8 mouse cellular contexts compared by ENCODE assay signal in genomic region chr17:56810245-56810644, GRCm38 (mm10). TPM values are rescaled to one million over a fixed set of nuclear protein-coding genes. Genes with fewer than 3 reads are reported as not detected.
DNase-seq lines count a peak whose midpoint lies in the region; ATAC-seq and TF ChIP-seq lines count a peak whose summit lies in the region.

No protein-coding gene starts in this region.

- DNase-seq in MEL (ENCODE audit: low read depth, low spot score), result peak; percentile 79
- peak; percentile 58 to 69 for DNase-seq in cerebellum, adult 2 months
- peak; percentile 64 for DNase-seq in forelimb bud, embryonic 11.5 days (ENCODE audit: low read depth, low spot score)
- peak; percentile 90 to 91 for DNase-seq in heart, postnatal 36 days
- peak; percentile 79 to 81 for DNase-seq in layer of hippocampus, adult 2 months (ENCODE audit: low spot score in 2 of 2)
- DNase-seq in liver, postnatal 0 days, result peak; percentile 76
- peak; percentile 79 to 90 for DNase-seq in urinary bladder, postnatal 36 days (ENCODE audit: low spot score in 2 of 2)

- peak; percentile 66 for ATAC-seq in liver, postnatal 0 days
- ATAC-seq in neural tube, embryonic 15.5 days (ENCODE audit: low FRiP score), result peak; percentile 39; the same call in 1 of the 2 replicates

- H3K9ac ChIP-seq in MEL (ENCODE audit: control insufficient read depth, low read depth, low read length, poor library complexity, severe bottlenecking), result no peak overlapping the region
- no peak overlapping the region for H3K9ac ChIP-seq in liver, postnatal 0 days (replicated peaks)
- no peak overlapping the region for H3K9ac ChIP-seq in neural tube, embryonic 15.5 days (replicated peaks)

- WGBS in cerebellum, adult 2 months, result 7% methylated on average over 3 of the region's 3 CpGs
- WGBS in liver, postnatal 0 days (ENCODE audit: insufficient replicate concordance), result 22% methylated on average over 3 of the region's 3 CpGs
- WGBS in neural tube, embryonic 15.5 days, result 5% methylated on average over 3 of the region's 3 CpGs

- H3K27ac ChIP-seq in MEL (ENCODE audit: control insufficient read depth, low read depth, low read length), result no peak overlapping the region
- H3K27ac ChIP-seq in cerebellum, adult 2 months (ENCODE audit: insufficient read depth, low read length), result no peak overlapping the region
- H3K27ac ChIP-seq in layer of hippocampus, adult 2 months, result peak overlapping the region; percentile 66
- H3K27ac ChIP-seq in liver, postnatal 0 days (ENCODE audit: low read depth), result no peak overlapping the region
- peak overlapping the region; percentile 64 for H3K27ac ChIP-seq in neural tube, embryonic 15.5 days (replicated peaks)

- H3K4me1 ChIP-seq in MEL (ENCODE audit: control insufficient read depth in 1 of 2, insufficient read depth in 2 of 2, low read length in 2 of 2), result peaks cover 0 to 6% of the 10 kb centered on the region in 2 experiments; a peak in 1 of 4 replicates
- H3K4me1 ChIP-seq in cerebellum, adult 2 months (ENCODE audit: control insufficient read depth, insufficient read depth, low read length), result no peaks in the 10 kb centered on the region
- H3K4me1 ChIP-seq in liver, postnatal 0 days (ENCODE audit: insufficient read depth), result peaks cover 5% of the 10 kb centered on the region
- peaks cover 36% of the 10 kb centered on the region for H3K4me1 ChIP-seq in neural tube, embryonic 15.5 days

- no peak for TF ChIP-seq POLR2A in MEL (IDR thresholded peaks at IDR 0.05; ENCODE audit: control insufficient read depth in 1 of 2, insufficient read depth in 1 of 2, low read depth in 1 of 2, low read length in 2 of 2, poor library complexity in 1 of 2)
- no peak for TF ChIP-seq POLR2A in cerebellum, adult 2 months (IDR thresholded peaks at IDR 0.05; ENCODE audit: borderline replicate concordance, insufficient read depth, low read length)

- H3K4me3 ChIP-seq in MEL (ENCODE audit: control insufficient read depth in 1 of 2, insufficient read depth in 1 of 2, low read depth in 2 of 2, low read length in 2 of 2), result no peak overlapping the region
- no peak overlapping the region for H3K4me3 ChIP-seq in cerebellum, adult 2 months (replicated peaks; ENCODE audit: insufficient read depth, low read depth, low read length)
- H3K4me3 ChIP-seq in layer of hippocampus, adult 2 months, result no peak overlapping the region
- H3K4me3 ChIP-seq in liver, postnatal 0 days (ENCODE audit: low read depth, low read length), result no peak overlapping the region
- no peak overlapping the region for H3K4me3 ChIP-seq in neural tube, embryonic 15.5 days (replicated peaks)

- no peak for TF ChIP-seq RAD21 in MEL (IDR thresholded peaks at IDR 0.05; ENCODE audit: low read depth, low read length)

- no peak overlapping the region for H3K4me2 ChIP-seq in liver, postnatal 0 days (ENCODE audit: low read depth, low read length)
- H3K4me2 ChIP-seq in neural tube, embryonic 15.5 days, result no peak overlapping the region

- intact Hi-C loops in heart, postnatal 36 days (cut with DNase I), result no loop called here

- no peaks in the 10 kb centered on the region for H3K27me3 ChIP-seq in MEL (ENCODE audit: control insufficient read depth in 1 of 2, insufficient read depth in 2 of 2, low read length in 2 of 2)
- H3K27me3 ChIP-seq in cerebellum, adult 2 months (ENCODE audit: control insufficient read depth, insufficient read depth, low read length), result no peaks in the 10 kb centered on the region
- peaks cover 3% of the 10 kb centered on the region; the same call in 1 of the 2 replicates for H3K27me3 ChIP-seq in liver, postnatal 0 days (ENCODE audit: insufficient read depth, low read length)
- H3K27me3 ChIP-seq in neural tube, embryonic 15.5 days (replicated peaks), result 0 out of 2 replicates have a peak, but pooled peaks cover 2% of the 10 kb centered on the region

- no peak for TF ChIP-seq CTCF in MEL (IDR thresholded peaks at IDR 0.05 in 2 of 3, conservative IDR thresholded peaks at IDR 0.05 in 1 of 3; ENCODE audit: control insufficient read depth in 1 of 3, insufficient read depth in 1 of 3, low read depth in 2 of 3, low read length in 3 of 3, poor library complexity in 1 of 3, severe bottlenecking in 1 of 3)
- TF ChIP-seq CTCF in cerebellum, adult 2 months (IDR thresholded peaks at IDR 0.05; ENCODE audit: borderline replicate concordance, insufficient read depth, low read depth, low read length), result no peak
- TF ChIP-seq CTCF in layer of hippocampus, adult 2 months (conservative IDR thresholded peaks at IDR 0.05), result no peak
- no peak for TF ChIP-seq CTCF in liver, postnatal 0 days (IDR thresholded peaks at IDR 0.05; ENCODE audit: low read depth)

- H3K36me3 ChIP-seq in MEL (ENCODE audit: control insufficient read depth in 1 of 2, insufficient read depth in 2 of 2, low read length in 2 of 2), result peaks cover 0 to 3% of the 10 kb centered on the region in 2 experiments; a peak in 2 of 4 replicates
- no peaks in the 10 kb centered on the region for H3K36me3 ChIP-seq in liver, postnatal 0 days (replicated peaks; ENCODE audit: insufficient read depth, low read length)
- H3K36me3 ChIP-seq in neural tube, embryonic 15.5 days, result no peaks in the 10 kb centered on the region

- TF ChIP-seq EP300 in MEL (IDR thresholded peaks at IDR 0.05; ENCODE audit: low read depth in 1 of 2, low read length in 2 of 2), result no peak
- TF ChIP-seq EP300 in liver, postnatal 0 days (IDR thresholded peaks at IDR 0.05; ENCODE audit: low read depth), result no peak

- H3K79me2 ChIP-seq in MEL (ENCODE audit: control insufficient read depth, insufficient read depth, low read length, poor library complexity), result no peaks in the 10 kb centered on the region

- H3K9me3 ChIP-seq in MEL (replicated peaks; ENCODE audit: insufficient read depth, low read length), result no peaks in the 10 kb centered on the region
- no peaks in the 10 kb centered on the region for H3K9me3 ChIP-seq in liver, postnatal 0 days (ENCODE audit: low read length)
- H3K9me3 ChIP-seq in neural tube, embryonic 15.5 days (replicated peaks), result no peaks in the 10 kb centered on the region

TF ChIP-seq in MEL, 35 proteins besides CTCF, POLR2A, EP300 and RAD21:
- peak; percentile 83 for TF ChIP-seq ZNF384 (IDR thresholded peaks at IDR 0.05; ENCODE audit: low read depth, low read length)
- no peak for TF ChIP-seq UBTF (IDR thresholded peaks at IDR 0.05; ENCODE audit: borderline replicate concordance, insufficient read depth, low read depth, low read length)
- TF ChIP-seq SIN3A (IDR thresholded peaks at IDR 0.05; ENCODE audit: low read length), result peak; percentile 47; the same call in 1 of the 2 replicates
- TF ChIP-seq JUND (IDR thresholded peaks at IDR 0.05; ENCODE audit: low read depth, low read length), result no peak
- TF ChIP-seq MAZ (IDR thresholded peaks at IDR 0.05; ENCODE audit: low read depth, low read length), result no peak

RNA-seq across cellular contexts. Expression of gene Rfx2, which starts 20.6 kb away (rescaled TPM):
- 7.5 and 8.7 TPM in 2 replicates for total RNA-seq in MEL (2012; rRNA removed)
- 10 to 100 TPM in 1 of 2 experiments, not detected in 1; 29.2 TPM for polyA plus RNA-seq in MEL (2012; ENCODE audit: insufficient read depth in 1 of 2, insufficient read length in 2 of 2, low read depth in 1 of 2, low replicate concordance in 2 of 2, missing spikeins in 1 of 2)
- polyA plus RNA-seq in cerebellum, adult 2 months (2012; rRNA removed), result 3.1 and 3.6 TPM in 2 replicates
- total RNA-seq in heart, postnatal 36 days (2021), result 1 to 10 TPM; 2.9 to 5.5 TPM
- 1 to 10 TPM; 5.4 to 6.4 TPM for total RNA-seq in layer of hippocampus, adult 2 months (2021)
- polyA plus RNA-seq in liver, postnatal 0 days (2015; fragmentation: Nextera tagmentation; extraction: Ambion mirVana), result 3.1 and 3.6 TPM in 2 replicates
- 5.1 and 5.3 TPM in 2 replicates for polyA plus RNA-seq in neural tube, embryonic 15.5 days (2015; fragmentation: Nextera tagmentation; extraction: Ambion mirVana)

RNA-seq across cellular contexts. Expression of gene Prr22, which starts 40.2 kb away (rescaled TPM):
- total RNA-seq in MEL (2012; rRNA removed), result 1.0 and 1.3 TPM in 2 replicates
- 1 to 10 TPM in 1 of 2 experiments, not detected in 1; 5.5 TPM for polyA plus RNA-seq in MEL (2012; ENCODE audit: insufficient read depth in 1 of 2, insufficient read length in 2 of 2, low read depth in 1 of 2, low replicate concordance in 2 of 2, missing spikeins in 1 of 2)
- polyA plus RNA-seq in cerebellum, adult 2 months (2012; rRNA removed), result 3.0 and 3.5 TPM in 2 replicates
- total RNA-seq in heart, postnatal 36 days (2021), result under 1 TPM in 1 of 2 experiments, not detected in 1; 0.58 TPM
- 1 to 10 TPM in 1 of 2 experiments, under 1 TPM in 1; 0.79 to 1.9 TPM for total RNA-seq in layer of hippocampus, adult 2 months (2021)
- 0.20 and 0.23 TPM in 2 replicates for polyA plus RNA-seq in liver, postnatal 0 days (2015; fragmentation: Nextera tagmentation; extraction: Ambion mirVana)
- 0.87 and 0.93 TPM in 2 replicates for polyA plus RNA-seq in neural tube, embryonic 15.5 days (2015; fragmentation: Nextera tagmentation; extraction: Ambion mirVana)

RNA-seq across cellular contexts. Expression of gene Dus3l, which starts 45.7 kb away (rescaled TPM):
- total RNA-seq in MEL (2012; rRNA removed), result 34.1 and 38.9 TPM in 2 replicates
- 10 to 100 TPM in 1 of 2 experiments, not detected in 1; 70.5 TPM for polyA plus RNA-seq in MEL (2012; ENCODE audit: insufficient read depth in 1 of 2, insufficient read length in 2 of 2, low read depth in 1 of 2, low replicate concordance in 2 of 2, missing spikeins in 1 of 2)
- polyA plus RNA-seq in cerebellum, adult 2 months (2012; rRNA removed), result 168 and 169 TPM in 2 replicates
- 10 to 100 TPM; 18.8 to 20.3 TPM for total RNA-seq in heart, postnatal 36 days (2021)
- 10 to 100 TPM; 73.9 to 74.4 TPM for total RNA-seq in layer of hippocampus, adult 2 months (2021)
- polyA plus RNA-seq in liver, postnatal 0 days (2015; fragmentation: Nextera tagmentation; extraction: Ambion mirVana), result 9.1 TPM in 2 replicates
- polyA plus RNA-seq in neural tube, embryonic 15.5 days (2015; fragmentation: Nextera tagmentation; extraction: Ambion mirVana), result 86.4 and 97.6 TPM in 2 replicates

RNA-seq across cellular contexts. Expression of gene Nrtn, which starts 52.9 kb away (rescaled TPM):
- 5.6 and 10.9 TPM in 2 replicates for total RNA-seq in MEL (2012; rRNA removed)
- polyA plus RNA-seq in MEL (2012; ENCODE audit: insufficient read depth in 1 of 2, insufficient read length in 2 of 2, low read depth in 1 of 2, low replicate concordance in 2 of 2, missing spikeins in 1 of 2), result 10 to 100 TPM in 1 of 2 experiments, not detected in 1; 11.8 TPM
- 7.2 and 9.3 TPM in 2 replicates for polyA plus RNA-seq in cerebellum, adult 2 months (2012; rRNA removed)
- total RNA-seq in heart, postnatal 36 days (2021), result 10 to 100 TPM; 27.5 to 29.4 TPM
- total RNA-seq in layer of hippocampus, adult 2 months (2021), result 1 to 10 TPM; 2.5 to 3.3 TPM
- 1.2 and 2.2 TPM in 2 replicates for polyA plus RNA-seq in liver, postnatal 0 days (2015; fragmentation: Nextera tagmentation; extraction: Ambion mirVana)
- polyA plus RNA-seq in neural tube, embryonic 15.5 days (2015; fragmentation: Nextera tagmentation; extraction: Ambion mirVana), result 2.7 and 5.3 TPM in 2 replicates

Comparison
In these comparisons a context has a peak if more than half of its experiments do, and no peak if none do; other contexts are left out.
1. H3K27ac ChIP-seq: peak in layer of hippocampus, adult 2 months (single experiment) and neural tube, embryonic 15.5 days (single experiment); none in MEL (single experiment), cerebellum, adult 2 months (single experiment) and liver, postnatal 0 days (single experiment).
2. Peak in every context shown above with its lines, with median percentiles within 50 percentile points of each other: DNase-seq.